Mouse (Mus musculus) liver, postnatal 0 days (tissue): ENCODE results near the gene Commd3.

Source experiments
- CTCF ChIP-seq: sonication (generic); IDR thresholded peaks from 2 replicates; pipeline ENCODE4 v1.5.1; 2016; ENCODE audit warnings: antibody characterized with exemption, low read depth
- EP300 ChIP-seq: IDR thresholded peaks from 2 replicates; pipeline ENCODE4 v1.6.1; 2016; ENCODE audit warnings: antibody characterized with exemption, low read depth, mild to moderate bottlenecking

DNA sequence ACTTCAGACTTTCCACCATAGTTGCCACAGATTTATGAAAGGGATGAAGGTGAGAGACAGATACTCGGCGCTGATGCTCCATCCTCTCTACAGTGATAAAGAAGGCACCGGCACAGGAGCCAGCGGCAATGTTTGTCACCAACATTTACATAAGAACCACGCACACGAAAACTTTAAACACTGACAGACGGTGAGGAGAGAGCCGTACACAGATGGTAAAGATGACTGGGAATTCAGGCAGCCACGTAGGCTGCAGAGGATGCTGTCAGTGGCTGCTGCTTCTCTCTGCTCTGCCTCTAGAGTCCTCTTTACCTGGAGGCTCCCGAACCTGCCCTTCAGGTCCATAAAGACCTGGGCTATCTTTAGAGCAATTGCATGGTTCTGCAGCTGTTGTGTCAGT is 49.0 kb upstream of the Commd3 start:
- no peak for TF ChIP-seq CTCF
- no peak for TF ChIP-seq EP300
